ENCODE assay signal across 9 mouse cellular contexts in genomic region chr12:40199302-40199701, GRCm38 (mm10). TPM values are rescaled to one million over a fixed set of nuclear protein-coding genes. Genes with fewer than 3 reads are reported as not detected.
DNase-seq lines count a peak whose midpoint lies in the region; ATAC-seq lines count a peak whose summit lies in the region.
"Had no signal": no experiment of that assay in that cellular context is flagged by ENCODE, and none has a peak within 500 bp of the region (broad histone marks: within the 10 kb centered on the region; RNA-seq: fewer than 3 reads in every experiment).

Gene Lsmem1, minus strand, starts transcription at chr12:40199490.

- H3K36me3 ChIP-seq in limb, embryonic 13.5 days = peaks cover 24% of the 10 kb centered on the region
- peaks cover 38% of the 10 kb centered on the region for H3K36me3 ChIP-seq in midbrain, embryonic 10.5 days

- whole genome bisulfite sequencing in limb, embryonic 13.5 days = 42% methylated on average over 8 of the region's 8 CpGs
- 95% methylated on average over 8 of the region's 8 CpGs for WGBS in midbrain, embryonic 10.5 days

- H3K4me1 ChIP-seq in limb, embryonic 13.5 days = peaks cover 8% of the 10 kb centered on the region; the same call in 1 of the 2 replicates
- H3K4me1 ChIP-seq in midbrain, embryonic 10.5 days = no peaks in the 10 kb centered on the region
- H3K4me1 ChIP-seq: lung, embryonic 15.5 days had no signal

- H3K27me3 ChIP-seq in limb, embryonic 13.5 days = no peaks in the 10 kb centered on the region
- no peaks in the 10 kb centered on the region for H3K27me3 ChIP-seq in midbrain, embryonic 10.5 days (ENCODE audit: low read depth, poor library complexity, severe bottlenecking)
- H3K27me3 ChIP-seq: lung, embryonic 15.5 days had no signal

- H3K4me2 ChIP-seq in limb, embryonic 13.5 days (replicated peaks) = peak within 1 kb of the TSS; percentile 29; the same call in 1 of the 2 replicates
- H3K4me2 ChIP-seq: lung, embryonic 15.5 days had no signal

- H3K9ac ChIP-seq in limb, embryonic 13.5 days = no peak within 1 kb of the TSS
- H3K9ac ChIP-seq: lung, embryonic 15.5 days had no signal

- intact Hi-C loops in gastrocnemius, postnatal 36 days (cut with DNase I) = no loop called here

- peak; percentile 59; the same call in 1 of the 2 replicates for ATAC-seq in limb, embryonic 13.5 days (ENCODE audit: low FRiP score, low read depth)

- no peak within 1 kb of the TSS for H3K4me3 ChIP-seq in limb, embryonic 13.5 days
- H3K4me3 ChIP-seq in midbrain, embryonic 10.5 days = no peak within 1 kb of the TSS
- H3K4me3 ChIP-seq: lung, embryonic 15.5 days had no signal

- no peaks in the 10 kb centered on the region for H3K9me3 ChIP-seq in limb, embryonic 13.5 days
- H3K9me3 ChIP-seq in midbrain, embryonic 10.5 days (replicated peaks) = no peaks in the 10 kb centered on the region
- H3K9me3 ChIP-seq: lung, embryonic 15.5 days had no signal

- no peak within 1 kb of the TSS for H3K27ac ChIP-seq in limb, embryonic 13.5 days
- no peak within 1 kb of the TSS for H3K27ac ChIP-seq in midbrain, embryonic 10.5 days (replicated peaks)
- H3K27ac ChIP-seq: lung, embryonic 15.5 days had no signal

- DNase-seq in kidney, postnatal 10 days = peak; percentile 20
- DNase-seq in kidney, adult 11 months = no peak
- DNase-seq in T-cell, adult 2 months (ENCODE audit: low spot score) = peak; percentile 22
- no peak for DNase-seq in gastrocnemius, postnatal 36 days
- no peak for DNase-seq in yolk sac, embryonic 10.5 days (ENCODE audit: low spot score)
- no peak for DNase-seq in midbrain, embryonic 10.5 days (ENCODE audit: low spot score)
- no peak for DNase-seq in kidney, adult 18-20 months

RNA-seq across cellular contexts. Expression of gene Lsmem1, which starts in this region (rescaled TPM):
- total RNA-seq in gastrocnemius, postnatal 36 days (2021) = 10 to 100 TPM; 49.2 to 57.7 TPM
- 0.67 and 1.3 TPM in 2 replicates for polyA plus RNA-seq in limb, embryonic 13.5 days (2015; fragmentation: Nextera tagmentation; extraction: Ambion mirVana)
- not detected in 2 replicates for polyA plus RNA-seq in midbrain, embryonic 10.5 days (2016; fragmentation: Nextera tagmentation; extraction: Ambion mirVana)

Comparison
In these comparisons a context has a peak if more than half of its experiments do, and no peak if none do; other contexts are left out.
1. DNase-seq: peak in kidney, postnatal 10 days (single experiment) and T-cell, adult 2 months (single experiment); none in kidney, adult 11 months (single experiment), gastrocnemius, postnatal 36 days (0 of 2), yolk sac, embryonic 10.5 days (single experiment), midbrain, embryonic 10.5 days (single experiment) and kidney, adult 18-20 months (single experiment).